Mouse (Mus musculus) kidney, adult 2 months (tissue): ENCODE data around the gene S1pr3.

ENCODE experiments used
- CTCF ChIP-seq: fragments of 200-500 bp; conservative IDR thresholded peaks from 2 replicates; pipeline ENCODE4 v1.5.1; 2011; ENCODE audit warnings: low read depth, mild to moderate bottlenecking, control low read depth, low read length, moderate library complexity, mixed read lengths; ENCODE audit not compliant: insufficient read depth, insufficient read length
- POLR2A ChIP-seq: fragments of 200-500 bp; IDR thresholded peaks from one replicate; pipeline ENCODE4 v1.6.1; 2011; ENCODE audit warnings: low read depth, low read length, control low read depth

DNA sequence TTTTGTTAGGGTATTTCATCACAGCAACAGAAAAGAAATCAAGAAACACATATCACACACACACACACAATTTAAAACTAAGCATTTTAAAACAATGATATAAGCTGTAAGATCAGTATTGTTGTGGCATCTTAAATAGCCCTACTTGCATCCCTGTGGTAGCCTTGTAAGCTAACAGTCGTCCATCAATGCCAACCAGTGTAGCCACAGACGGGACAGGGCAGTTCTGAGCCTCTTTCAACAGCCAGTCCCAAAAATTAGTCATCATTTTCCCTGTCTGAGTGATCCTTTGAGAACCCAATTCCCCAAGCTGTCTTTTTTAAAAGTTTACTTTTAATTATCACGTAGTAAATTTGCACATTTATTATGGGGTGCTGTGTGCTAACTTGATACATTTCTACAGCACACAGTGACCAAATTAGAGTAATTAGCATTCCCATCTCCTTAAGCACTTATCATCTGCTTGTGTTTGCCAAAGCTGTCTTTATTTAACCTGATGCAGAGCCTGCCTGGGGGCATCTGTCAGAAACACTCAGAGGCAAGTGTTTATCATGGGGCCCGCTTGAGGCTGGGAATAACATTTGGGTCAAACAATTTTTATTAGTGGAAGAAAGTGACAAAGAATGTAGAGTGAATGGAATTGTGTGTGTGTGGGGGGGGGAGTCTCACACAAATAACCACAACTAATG lies 47.9 kb downstream of the S1pr3 start:
- TF ChIP-seq CTCF, result no peak
- no peak for TF ChIP-seq POLR2A
